Mouse (Mus musculus) C2C12 (cell line): ENCODE results near the gene Neurl3.

Experiments
- CTCF ChIP-seq: IDR thresholded peaks from one replicate; pipeline ENCODE4 v1.5.1; 2011; ENCODE audit not compliant: control insufficient read depth, insufficient read depth, insufficient read length
- MAX ChIP-seq: IDR thresholded peaks from one replicate; pipeline ENCODE4 v1.6.1; 2011; ENCODE audit warnings: mild to moderate bottlenecking, control low read depth
- USF1 ChIP-seq: IDR thresholded peaks from one replicate; pipeline ENCODE4 v1.6.1; 2011; ENCODE audit warnings: low read depth, mild to moderate bottlenecking, control low read depth, moderate library complexity

DNA sequence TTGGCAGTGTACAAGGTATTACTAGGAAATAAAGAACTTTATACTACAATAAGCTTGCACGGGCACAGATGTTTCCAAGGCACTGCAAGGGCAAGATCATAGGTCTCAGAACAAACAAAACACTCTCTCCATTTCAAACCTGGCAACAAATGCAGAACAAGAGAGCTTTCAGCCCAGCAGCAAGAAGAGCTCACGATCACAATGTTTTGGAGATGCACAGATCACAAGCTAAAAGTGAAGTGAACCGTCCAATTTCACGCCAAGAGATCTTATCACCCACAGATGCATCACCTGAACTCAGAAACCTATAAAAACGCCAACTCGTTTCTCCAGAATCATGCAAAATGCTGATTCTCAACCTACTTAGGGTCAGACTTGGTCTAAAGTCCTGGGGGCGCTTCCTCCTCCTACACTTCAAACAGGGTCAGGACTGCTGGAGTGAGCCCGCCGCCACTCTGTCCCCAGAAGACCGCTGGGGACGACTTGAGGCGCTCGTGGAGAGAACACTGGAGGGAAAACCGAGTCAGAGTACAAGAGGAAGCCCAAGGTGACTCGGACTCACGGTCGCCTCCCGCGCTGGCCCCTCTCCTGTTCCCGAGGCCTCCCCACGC, 30.9 kb downstream of the Neurl3 start:
- TF ChIP-seq MAX (no peak), CTCF (no peak), USF1 (no peak)
